Mouse (Mus musculus) right cerebral cortex, adult 2 months (tissue): ENCODE measurements at regions not wholly inside any gene's neighbourhood (a gene's known extent, or its start where the extent isn't known, plus 50 kb on each side); places are given as distances from the start of the nearest gene placed in this dataset.

ENCODE experiments used
- DNase-seq, 2 experiments: peaks; one replicate each; pipeline ENCODE4 v3.0.0; 2021 to 2022; ENCODE audit warnings: low spot score in 2 of 2

GRCm38 (mm10) chr10:21776762-21777080 is 105.3 kb upstream of the Sgk1 start:
- peak in 1 of 2 experiments; percentile 21 for DNase-seq

GRCm38 (mm10) chr10:21777103-21777502 is 104.9 kb upstream of the Sgk1 start:
- DNase-seq: no peak

GRCm38 (mm10) chr10:21783478-21783877 is 98.5 kb upstream of the Sgk1 start:
- peak in 1 of 2 experiments; percentile 33 for DNase-seq

- DNase-seq: no peak
These were observed 96.9 kb upstream of the Sgk1 start for GRCm38 (mm10) chr10:21785110-21785509.

- DNase-seq: no peak
These were observed 96.2 kb upstream of the Sgk1 start for GRCm38 (mm10) chr10:21785785-21786184.

GRCm38 (mm10) chr10:21789847-21790530 is 92.0 kb upstream of the Sgk1 start:
- DNase-seq: no peak

- DNase-seq: no peak
These were observed 91.0 kb upstream of the Sgk1 start for GRCm38 (mm10) chr10:21790991-21791390.

GRCm38 (mm10) chr10:21792431-21792830 is 89.6 kb upstream of the Sgk1 start:
- DNase-seq: no peak

GRCm38 (mm10) chr10:21793641-21794040 is 88.3 kb upstream of the Sgk1 start:
- DNase-seq: peak in 1 of 2 experiments; percentile 24

GRCm38 (mm10) chr10:21796386-21796785 is 85.6 kb upstream of the Sgk1 start:
- no peak for DNase-seq

GRCm38 (mm10) chr10:21798103-21798502 is 83.9 kb upstream of the Sgk1 start:
- no peak for DNase-seq

- DNase-seq: peak; percentile 10 to 18
These were observed 80.4 kb upstream of the Sgk1 start for GRCm38 (mm10) chr10:21801556-21801955.

GRCm38 (mm10) chr10:21803184-21803583 is 78.8 kb upstream of the Sgk1 start:
- DNase-seq: no peak

- no peak for DNase-seq
These were observed 77.2 kb upstream of the Sgk1 start for GRCm38 (mm10) chr10:21804761-21805160.

- DNase-seq: peak in 1 of 2 experiments; percentile 20
These were observed 76.4 kb upstream of the Sgk1 start for GRCm38 (mm10) chr10:21805606-21806005.

GRCm38 (mm10) chr10:21806716-21807115 is 75.3 kb upstream of the Sgk1 start:
- no peak for DNase-seq

GRCm38 (mm10) chr10:21819686-21820085 is 62.3 kb upstream of the Sgk1 start:
- no peak for DNase-seq

GRCm38 (mm10) chr10:21821421-21821820 is 60.6 kb upstream of the Sgk1 start:
- DNase-seq: no peak

- no peak for DNase-seq
These were observed 57.5 kb upstream of the Sgk1 start for GRCm38 (mm10) chr10:21824418-21825025.

- no peak for DNase-seq
These were observed 55.0 kb upstream of the Sgk1 start for GRCm38 (mm10) chr10:21826793-21827504.

- DNase-seq: no peak
These were observed 54.5 kb upstream of the Sgk1 start for GRCm38 (mm10) chr10:21827505-21827844.

GRCm38 (mm10) chr10:21828432-21829061 is 53.4 kb upstream of the Sgk1 start:
- DNase-seq: no peak
